Mouse (Mus musculus): ENCODE data around the gene Cadm3.

- no peak for TF ChIP-seq CTCF (IDR thresholded peaks at IDR 0.05)
- TF ChIP-seq EP300 (IDR thresholded peaks at IDR 0.05) = no peak
These were observed 22.4 kb downstream of the Cadm3 start for GRCm38 (mm10) chr1:173345112-173345511.

All from lung, postnatal 0 days (tissue).